Mouse (Mus musculus) erythroblast, adult 5-6 weeks (primary cell): Measurements from ENCODE around the gene Gm43738. TPM values are rescaled to one million over a fixed set of nuclear protein-coding genes. Genes with fewer than 3 reads are reported as not detected.
A peak's percentile ranks its signal among the peaks of the same experiment; 100 is the strongest.
"Not testable (repeated sequence)": the region's sequence is repeated elsewhere in the genome, so short reads cannot be mapped to it uniquely, and the experiment has no call there.

Experiments
- ATAC-seq: replicated peaks from 2 replicates; pipeline ENCODE4 v1.8.0; 2016; ENCODE audit warnings: moderate number of reproducible peaks, mild to moderate bottlenecking, moderate TSS enrichment, inconsistent platforms; ENCODE audit not compliant: poor library complexity, low FRiP score, severe bottlenecking
- total RNA-seq, 2 experiments: library from RNA; stranded (forward) in 1 of 2; stranded (reverse) in 1 of 2; fragments of 150-400 nt in 1 of 2; fragments of 200-764, 138-1000 nt in 1 of 2; gene quantifications; 2 replicates each; pipeline versions ENCODE4 v1.2.3 to v1.2.4; 2015 to 2017; ENCODE audit warnings: low replicate concordance in 2 of 2

Gene Gm43738
- total RNA-seq, 2 experiments from 2014 or later = not detected

GRCm38 (mm10) chr3:89103291-89103595 is 2.3 kb upstream of the Gm43738 start:
- no peak for ATAC-seq

- no peak for ATAC-seq
These were observed 1.8 kb upstream of the Gm43738 start for GRCm38 (mm10) chr3:89102495-89103290.

GRCm38 (mm10) chr3:89101812-89102494 is 1.1 kb upstream of the Gm43738 start, which contains the start of gene Fdps:
TSS of gene Fdps (minus strand) at chr3:89101959.
- peak; percentile 97 for ATAC-seq

- peak; percentile 61 for ATAC-seq
These were observed 536 bp upstream of the Gm43738 start for GRCm38 (mm10) chr3:89101459-89101811.

GRCm38 (mm10) chr3:89094021-89094420 is 6.9 kb downstream of the Gm43738 start:
- no peak for ATAC-seq

- ATAC-seq = no peak
These were observed 7.7 kb downstream of the Gm43738 start, which contains the start of gene Rusc1 for GRCm38 (mm10) chr3:89093175-89093574. TSS of gene Rusc1 (minus strand) at chr3:89093311.

GRCm38 (mm10) chr3:89092509-89093090 is 8.3 kb downstream of the Gm43738 start:
- ATAC-seq = no peak

GRCm38 (mm10) chr3:89091811-89092508 is 8.9 kb downstream of the Gm43738 start:
- no peak for ATAC-seq

GRCm38 (mm10) chr3:89090694-89091655 is 9.9 kb downstream of the Gm43738 start:
- 0 out of 2 replicates have a peak, but pooled peaks have one; percentile 29 for ATAC-seq

GRCm38 (mm10) chr3:89089882-89090591 is 10.9 kb downstream of the Gm43738 start:
- peak; percentile 94 for ATAC-seq

GRCm38 (mm10) chr3:89088974-89089373 is 11.9 kb downstream of the Gm43738 start:
- ATAC-seq = no peak

- ATAC-seq = no peak
These were observed 13.4 kb downstream of the Gm43738 start for GRCm38 (mm10) chr3:89087338-89088110.

- ATAC-seq = no peak
These were observed 16.2 kb downstream of the Gm43738 start for GRCm38 (mm10) chr3:89084654-89085190.

- no peak for ATAC-seq
These were observed 16.8 kb downstream of the Gm43738 start for GRCm38 (mm10) chr3:89084133-89084532.

- not testable (repeated sequence) for ATAC-seq
These were observed 18.6 kb downstream of the Gm43738 start for GRCm38 (mm10) chr3:89082287-89082686.

GRCm38 (mm10) chr3:89077383-89077782 is 23.5 kb downstream of the Gm43738 start:
- ATAC-seq = no peak

- no peak for ATAC-seq
These were observed 33.6 kb downstream of the Gm43738 start for GRCm38 (mm10) chr3:89067265-89067664.

- no peak for ATAC-seq
These were observed 39.2 kb downstream of the Gm43738 start for GRCm38 (mm10) chr3:89061696-89062095.
